Mouse (Mus musculus): ENCODE results near the gene AC109138.7. TPM values are rescaled to one million over a fixed set of nuclear protein-coding genes. Genes with fewer than 3 reads are reported as not detected.
A peak's percentile ranks its signal among the peaks of the same experiment; 100 is the strongest.

Gene AC109138.7
- polyA plus RNA-seq, 1 experiment from 2014 or later, result not detected

DNA sequence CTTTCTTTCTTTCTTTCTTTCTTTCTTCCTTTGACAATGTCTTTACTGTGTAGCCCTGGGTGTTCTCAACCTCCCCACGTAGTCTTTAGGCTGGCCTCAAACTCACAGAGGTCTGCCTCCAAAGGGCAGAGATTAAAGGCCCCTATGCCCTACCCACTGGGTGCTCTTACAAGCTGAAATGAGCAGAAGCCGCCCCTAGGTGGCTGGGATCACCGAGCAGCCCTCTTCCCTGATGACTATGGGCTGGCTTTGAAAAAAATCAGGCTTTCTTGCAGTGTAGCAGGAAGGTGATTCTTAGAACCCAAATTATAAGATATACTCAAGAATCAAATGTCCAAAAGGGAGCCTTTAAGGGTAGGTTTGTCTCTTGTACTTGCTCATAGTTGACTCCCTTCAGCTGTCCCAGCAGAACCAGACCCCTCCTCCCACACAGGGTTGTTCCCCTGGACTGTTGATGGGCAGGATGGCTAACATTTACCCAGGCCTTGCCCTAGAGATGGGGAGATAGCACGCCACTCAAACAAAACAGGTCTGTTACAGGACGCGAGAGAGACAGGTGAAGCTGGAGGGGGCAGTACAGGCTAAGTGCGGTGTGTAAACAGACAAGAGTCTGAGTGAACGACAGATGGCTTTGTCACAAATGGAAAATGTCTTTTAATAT lies 47.0 kb downstream of the AC109138.7 start:
- Histone ChIP-seq H3K36me3 (no peaks in the 10 kb centered on the region; the same call in 1 of the 2 replicates), H3K4me3 (replicated peaks) (no peak overlapping the region), H3K9me3 (no peaks in the 10 kb centered on the region), H3K27ac (no peak overlapping the region), H3K4me1 (replicated peaks) (peaks cover 13% of the 10 kb centered on the region), H3K27me3 (peaks cover 3% of the 10 kb centered on the region), H3K9ac (replicated peaks) (no peak overlapping the region), H3K4me2 (no peak overlapping the region)
- no peak for ATAC-seq (ENCODE audit: insufficient number of reproducible peaks, insufficient read depth, low FRiP score, low TSS enrichment, low read depth)
- WGBS, result 63% methylated on average over 8 of the region's 8 CpGs

GRCm38 (mm10) chr19:4262756-4263155 lies 48.6 kb downstream of the AC109138.7 start:
- no peak for ATAC-seq (ENCODE audit: insufficient number of reproducible peaks, insufficient read depth, low FRiP score, low TSS enrichment, low read depth)
- Histone ChIP-seq H3K9me3 (no peaks in the 10 kb centered on the region), H3K4me1 (replicated peaks) (peaks cover 9% of the 10 kb centered on the region), H3K4me2 (no peak overlapping the region), H3K27me3 (peaks cover 14% of the 10 kb centered on the region), H3K36me3 (no peaks in the 10 kb centered on the region; the same call in 1 of the 2 replicates), H3K4me3 (replicated peaks) (no peak overlapping the region), H3K27ac (no peak overlapping the region), H3K9ac (replicated peaks) (0 out of 2 replicates have a peak overlapping the region, but pooled peaks have one; percentile 32)
- 75% methylated on average over 6 of the region's 6 CpGs for WGBS

DNA sequence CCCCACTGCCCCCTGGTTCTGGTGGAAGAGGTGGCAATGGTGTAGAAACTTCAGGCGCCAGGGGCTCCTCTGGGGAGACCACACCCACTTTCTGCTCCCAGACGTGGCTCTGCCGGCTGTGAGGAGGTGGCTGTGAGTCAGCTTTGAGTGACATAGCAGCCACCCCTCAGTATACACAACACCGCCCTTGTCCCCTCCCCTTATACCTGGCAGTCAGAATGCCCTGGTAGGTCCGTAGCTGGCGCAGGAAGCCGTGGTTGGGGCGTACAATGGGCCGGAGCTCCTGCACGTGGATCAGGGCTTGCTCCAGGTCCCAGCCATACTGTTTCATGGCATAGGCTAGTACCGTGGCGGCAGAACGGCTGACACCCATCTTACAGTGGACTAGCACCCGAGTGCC lies 49.5 kb downstream of the AC109138.7 start:
- Histone ChIP-seq H3K4me1 (replicated peaks) (peaks cover 13% of the 10 kb centered on the region; the same call in 1 of the 2 replicates), H3K27ac (no peak overlapping the region), H3K4me2 (no peak overlapping the region), H3K9me3 (no peaks in the 10 kb centered on the region), H3K27me3 (peaks cover 24% of the 10 kb centered on the region), H3K4me3 (replicated peaks) (no peak overlapping the region), H3K9ac (replicated peaks) (no peak overlapping the region), H3K36me3 (no peaks in the 10 kb centered on the region; the same call in 1 of the 2 replicates)
- 65% methylated on average over 14 of the region's 14 CpGs for WGBS
- ATAC-seq (ENCODE audit: insufficient number of reproducible peaks, insufficient read depth, low FRiP score, low TSS enrichment, low read depth), result 0 out of 2 replicates have a peak, but pooled peaks have one; percentile 8

DNA sequence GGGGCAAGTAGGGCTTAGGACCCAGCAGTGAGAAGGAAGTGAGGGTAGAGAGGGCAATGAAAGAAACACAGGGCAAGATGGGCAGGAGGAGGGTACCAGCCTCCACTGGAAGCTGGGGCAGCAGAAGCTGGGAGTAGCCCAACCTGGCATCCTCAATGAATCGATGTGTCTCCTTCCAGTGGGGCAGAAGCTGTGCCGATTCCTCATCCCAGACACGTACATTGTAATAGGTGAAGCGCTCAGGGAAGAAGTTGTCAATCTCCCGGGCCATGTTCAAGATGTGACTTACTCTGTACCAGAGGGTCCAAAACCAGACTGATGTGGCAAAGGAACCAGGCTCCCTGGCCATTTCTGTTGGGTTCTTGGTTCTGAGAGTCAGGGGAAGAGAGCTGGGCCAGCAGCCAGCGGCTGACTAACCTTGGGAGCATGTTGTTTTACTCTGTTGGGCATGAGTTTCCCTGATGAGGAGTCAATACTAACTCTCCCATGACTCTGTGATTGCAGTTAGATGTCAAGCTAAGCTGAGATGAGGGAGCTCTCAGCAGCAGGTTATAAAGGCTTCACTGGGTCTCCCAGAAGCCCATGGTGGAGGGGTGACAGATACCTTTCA lies 50.1 kb downstream of the AC109138.7 start:
- H3K4me3 ChIP-seq (replicated peaks), result no peak overlapping the region
- 91% methylated on average over 6 of the region's 6 CpGs for WGBS
- H3K9me3 ChIP-seq, result no peaks in the 10 kb centered on the region
- no peaks in the 10 kb centered on the region; the same call in 1 of the 2 replicates for H3K36me3 ChIP-seq
- H3K27me3 ChIP-seq, result peaks cover 29% of the 10 kb centered on the region
- H3K4me2 ChIP-seq, result no peak overlapping the region
- peaks cover 18% of the 10 kb centered on the region; the same call in 1 of the 2 replicates for H3K4me1 ChIP-seq (replicated peaks)
- no peak overlapping the region for H3K9ac ChIP-seq (replicated peaks)
- H3K27ac ChIP-seq, result no peak overlapping the region
- no peak for ATAC-seq (ENCODE audit: insufficient number of reproducible peaks, insufficient read depth, low FRiP score, low TSS enrichment, low read depth)

GRCm38 (mm10) chr19:4265956-4266355 lies 51.8 kb downstream of the AC109138.7 start:
- peaks cover 6% of the 10 kb centered on the region; the same call in 1 of the 2 replicates for H3K36me3 ChIP-seq
- no peak overlapping the region for H3K9ac ChIP-seq (replicated peaks)
- no peak overlapping the region for H3K4me2 ChIP-seq
- H3K4me3 ChIP-seq (replicated peaks), result no peak overlapping the region
- peaks cover 46% of the 10 kb centered on the region for H3K27me3 ChIP-seq
- WGBS, result 62% methylated on average over 4 of the region's 4 CpGs
- no peaks in the 10 kb centered on the region for H3K9me3 ChIP-seq
- H3K27ac ChIP-seq, result no peak overlapping the region
- H3K4me1 ChIP-seq (replicated peaks), result peaks cover 20% of the 10 kb centered on the region; the same call in 1 of the 2 replicates
- no peak for ATAC-seq (ENCODE audit: insufficient number of reproducible peaks, insufficient read depth, low FRiP score, low TSS enrichment, low read depth)

GRCm38 (mm10) chr19:4268566-4269361 lies 54.6 kb downstream of the AC109138.7 start, which contains the start of gene Ssh3:
Gene Ssh3 (minus strand): TSS chr19:4269180.
- no peak within 1 kb of the TSS for H3K27ac ChIP-seq
- no peaks in the 10 kb centered on the region for H3K9me3 ChIP-seq
- WGBS, result 5% methylated on average over 46 of the region's 46 CpGs
- peaks cover 15% of the 10 kb centered on the region; the same call in 1 of the 2 replicates for H3K4me1 ChIP-seq (replicated peaks)
- H3K36me3 ChIP-seq, result peaks cover 21% of the 10 kb centered on the region
- peak within 1 kb of the TSS; percentile 79 for H3K4me2 ChIP-seq
- H3K4me3 ChIP-seq (replicated peaks), result peak within 1 kb of the TSS; percentile 50
- peak; percentile 84 for ATAC-seq (ENCODE audit: insufficient number of reproducible peaks, insufficient read depth, low FRiP score, low TSS enrichment, low read depth)
- H3K9ac ChIP-seq (replicated peaks), result peak within 1 kb of the TSS; percentile 63
- H3K27me3 ChIP-seq, result peaks cover 50% of the 10 kb centered on the region

DNA sequence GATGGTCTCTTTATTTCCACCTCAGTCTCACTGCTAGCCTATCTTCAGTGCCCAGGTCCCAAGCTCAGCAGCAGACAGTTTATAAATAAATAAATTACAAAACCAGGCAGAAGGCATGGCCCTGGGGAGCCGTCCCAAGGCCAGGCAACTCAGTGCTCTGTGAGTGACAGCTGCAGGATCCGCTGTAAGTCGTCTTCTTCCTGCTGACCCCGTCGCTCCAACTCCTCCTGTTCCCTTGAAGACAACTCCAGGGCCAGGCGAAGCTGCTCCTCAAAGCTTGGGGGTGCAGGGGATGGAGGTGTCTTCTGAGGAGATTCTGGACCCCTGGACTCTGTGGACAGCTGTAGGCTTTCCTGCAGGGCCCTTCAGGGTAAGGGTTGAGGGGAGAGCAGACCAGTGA lies 56.0 kb downstream of the AC109138.7 start:
- H3K4me1 ChIP-seq (replicated peaks), result peaks cover 15% of the 10 kb centered on the region; the same call in 1 of the 2 replicates
- peaks cover 21% of the 10 kb centered on the region for H3K36me3 ChIP-seq
- peaks cover 50% of the 10 kb centered on the region for H3K27me3 ChIP-seq
- no peak overlapping the region for H3K4me3 ChIP-seq (replicated peaks)
- no peaks in the 10 kb centered on the region for H3K9me3 ChIP-seq
- H3K9ac ChIP-seq (replicated peaks), result no peak overlapping the region
- no peak for ATAC-seq (ENCODE audit: insufficient number of reproducible peaks, insufficient read depth, low FRiP score, low TSS enrichment, low read depth)
- H3K27ac ChIP-seq, result no peak overlapping the region
- no peak overlapping the region for H3K4me2 ChIP-seq
- 60% methylated on average over 6 of the region's 6 CpGs for WGBS

DNA sequence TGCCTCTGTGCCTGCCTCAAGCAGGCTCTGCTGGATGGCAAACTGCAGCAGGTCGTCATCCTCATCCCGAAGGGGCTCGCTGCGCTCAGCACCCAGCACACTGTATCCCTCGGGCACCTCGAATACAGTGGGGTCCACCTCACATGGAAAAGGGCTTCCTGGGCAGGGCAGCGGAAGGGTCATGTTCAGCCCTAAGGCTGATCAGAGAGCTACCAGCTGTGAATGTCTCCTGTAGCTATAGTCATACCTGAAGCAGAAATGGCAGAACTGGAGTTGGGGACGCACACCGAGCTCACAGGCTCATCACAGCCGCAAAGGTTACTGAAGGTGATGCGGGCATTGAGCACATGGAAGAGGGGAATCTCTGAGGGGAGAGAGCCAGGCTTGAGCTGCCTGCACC lies 56.8 kb downstream of the AC109138.7 start:
- Histone ChIP-seq H3K4me1 (replicated peaks) (peaks cover 15% of the 10 kb centered on the region; the same call in 1 of the 2 replicates), H3K36me3 (peaks cover 21% of the 10 kb centered on the region), H3K27ac (no peak overlapping the region), H3K4me3 (replicated peaks) (no peak overlapping the region), H3K9me3 (no peaks in the 10 kb centered on the region), H3K27me3 (peaks cover 48% of the 10 kb centered on the region), H3K9ac (replicated peaks) (no peak overlapping the region), H3K4me2 (no peak overlapping the region)
- ATAC-seq (ENCODE audit: insufficient number of reproducible peaks, insufficient read depth, low FRiP score, low TSS enrichment, low read depth), result no peak
- WGBS, result 96% methylated on average over 11 of the region's 11 CpGs

GRCm38 (mm10) chr19:4279487-4279886 lies 65.3 kb downstream of the AC109138.7 start:
- no peak overlapping the region for H3K4me3 ChIP-seq (replicated peaks)
- H3K9me3 ChIP-seq, result peaks cover 8% of the 10 kb centered on the region; the same call in 1 of the 2 replicates
- 94% methylated on average over 1 of the region's 1 CpGs for WGBS
- H3K36me3 ChIP-seq, result peaks cover 11% of the 10 kb centered on the region
- no peak for ATAC-seq (ENCODE audit: insufficient number of reproducible peaks, insufficient read depth, low FRiP score, low TSS enrichment, low read depth)
- H3K27ac ChIP-seq, result no peak overlapping the region
- H3K4me2 ChIP-seq, result no peak overlapping the region
- peaks cover 6% of the 10 kb centered on the region; the same call in 1 of the 2 replicates for H3K27me3 ChIP-seq
- peaks cover 13% of the 10 kb centered on the region for H3K4me1 ChIP-seq (replicated peaks)
- H3K9ac ChIP-seq (replicated peaks), result no peak overlapping the region

- Histone ChIP-seq H3K36me3 (peaks cover 18% of the 10 kb centered on the region), H3K27me3 (peaks cover 6% of the 10 kb centered on the region; the same call in 1 of the 2 replicates), H3K4me2 (no peak overlapping the region), H3K9me3 (peaks cover 8% of the 10 kb centered on the region; the same call in 1 of the 2 replicates), H3K9ac (replicated peaks) (no peak overlapping the region), H3K4me1 (replicated peaks) (peaks cover 13% of the 10 kb centered on the region), H3K27ac (no peak overlapping the region), H3K4me3 (replicated peaks) (no peak overlapping the region)
- 98% methylated on average over 9 of the region's 9 CpGs for WGBS
- ATAC-seq (ENCODE audit: insufficient number of reproducible peaks, insufficient read depth, low FRiP score, low TSS enrichment, low read depth), result no peak
Observed at GRCm38 (mm10) chr19:4280425-4280824, 66.3 kb downstream of the AC109138.7 start.
